Mouse (Mus musculus) limb, embryonic 10.5 days (tissue): ENCODE results near the gene Etl4. TPM values are rescaled to one million over a fixed set of nuclear protein-coding genes. Genes with fewer than 3 reads are reported as not detected.
"Not testable (repeated sequence)": the region's sequence is repeated elsewhere in the genome, so short reads cannot be mapped to it uniquely, and the experiment has no call there.

Experiments
- DNase-seq: peaks from one replicate; pipeline ENCODE4 v3.0.0-alpha.2; 2017; ENCODE audit warnings: low spot score
- H3K27ac ChIP-seq: fragments of 300-500 bp; sonication (generic); 2 replicates; pipeline ENCODE4 v1.5.1; 2016; ENCODE audit warnings: mild to moderate bottlenecking
- H3K27me3 ChIP-seq: fragments of 300-500 bp; sonication (generic); 2 replicates; pipeline ENCODE4 v1.6.1; 2016; ENCODE audit warnings: low read depth, mild to moderate bottlenecking; ENCODE audit not compliant: poor library complexity, severe bottlenecking
- H3K36me3 ChIP-seq: fragments of 300-500 bp; sonication (generic); 2 replicates; pipeline ENCODE4 v1.6.1; 2016; ENCODE audit warnings: mild to moderate bottlenecking, moderate library complexity
- H3K4me1 ChIP-seq: fragments of 300-500 bp; sonication (generic); 2 replicates; pipeline ENCODE4 v1.6.1; 2016
- H3K4me3 ChIP-seq: fragments of 300-500 bp; sonication (generic); 2 replicates; pipeline ENCODE4 v1.5.1; 2016; ENCODE audit warnings: mild to moderate bottlenecking, moderate library complexity
- H3K9me3 ChIP-seq: fragments of 300-500 bp; sonication (generic); replicated peaks from 2 replicates; pipeline ENCODE4 v1.6.1; 2016; ENCODE audit warnings: mild to moderate bottlenecking
- WGBS: fragments of 180-500 bp; shearing (Covaris S2); methylation state at CpG from one replicate; pipeline ENCODE4 v1.1.7; 2016; 5-methylcytosine and 5-hydroxymethylcytosine counted together
- polyA plus RNA-seq: library from polyadenylated mRNA; unstranded; fragments of >200 nt; fragmentation: Nextera tagmentation; extraction: Ambion mirVana; gene quantifications from 2 replicates; pipeline ENCODE4 v1.2.1, GENCODE M21; 2016

Gene Etl4
- polyA plus RNA-seq, 1 experiment from 2014 or later, result 13.5 TPM

GRCm38 (mm10) chr2:20671546-20672255 is 762.1 kb downstream of the Etl4 start:
- Histone ChIP-seq H3K4me3 (no peak overlapping the region), H3K27ac (no peak overlapping the region), H3K36me3 (no peaks in the 10 kb centered on the region), H3K4me1 (peaks cover 6% of the 10 kb centered on the region), H3K27me3 (no peaks in the 10 kb centered on the region), H3K9me3 (no peaks in the 10 kb centered on the region)
- 53% methylated on average over 13 of the region's 13 CpGs for WGBS
- DNase-seq, result no peak

DNA sequence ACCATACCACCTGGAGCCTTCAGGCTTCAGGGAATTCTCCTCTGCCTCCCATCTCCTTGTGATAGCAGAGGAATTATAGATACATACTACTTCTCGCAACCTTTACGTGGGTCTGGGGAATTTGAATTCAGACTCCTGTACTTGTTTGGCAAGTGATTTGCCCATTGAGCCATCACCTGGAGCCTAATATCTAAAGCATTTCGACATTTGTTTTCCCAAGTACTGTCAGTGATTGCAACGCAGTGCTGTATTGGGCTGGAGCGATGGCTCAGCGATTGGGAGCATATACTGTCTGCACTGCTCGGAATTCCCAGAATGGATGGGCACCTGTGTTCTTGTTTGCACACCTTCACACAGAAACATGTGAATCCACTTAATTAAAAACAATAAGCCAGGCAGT is 762.7 kb downstream of the Etl4 start:
- H3K27ac ChIP-seq, result no peak overlapping the region
- H3K27me3 ChIP-seq, result no peaks in the 10 kb centered on the region
- H3K4me3 ChIP-seq, result no peak overlapping the region
- H3K9me3 ChIP-seq, result no peaks in the 10 kb centered on the region
- WGBS, result 92% methylated on average over 7 of the region's 7 CpGs
- H3K4me1 ChIP-seq, result peaks cover 6% of the 10 kb centered on the region
- no peak for DNase-seq
- no peaks in the 10 kb centered on the region for H3K36me3 ChIP-seq

GRCm38 (mm10) chr2:20672803-20673603 is 763.4 kb downstream of the Etl4 start:
- DNase-seq, result peak; percentile 51
- WGBS, result 75% methylated on average over 9 of the region's 9 CpGs
- Histone ChIP-seq H3K4me3 (no peak overlapping the region), H3K9me3 (no peaks in the 10 kb centered on the region), H3K27me3 (no peaks in the 10 kb centered on the region), H3K4me1 (peaks cover 6% of the 10 kb centered on the region), H3K36me3 (no peaks in the 10 kb centered on the region), H3K27ac (no peak overlapping the region)

DNA sequence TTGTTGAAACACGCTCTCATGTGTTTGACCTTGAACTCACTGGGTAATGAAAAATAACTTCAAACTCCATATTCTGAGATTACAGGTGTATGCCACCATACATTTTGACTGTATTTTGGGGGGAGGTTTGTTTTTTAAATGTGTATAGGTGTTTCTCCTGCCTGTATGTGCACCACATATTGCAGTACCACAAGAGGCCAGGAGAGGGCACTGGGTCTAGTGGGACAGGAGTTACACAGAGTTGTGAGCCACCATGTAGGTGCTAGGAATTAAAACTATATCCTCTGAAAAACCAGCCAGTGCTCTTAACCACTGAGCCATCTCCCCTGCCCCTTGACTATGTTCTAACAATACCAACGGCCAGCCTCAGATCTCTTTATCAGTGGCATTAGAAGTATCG is 766.8 kb downstream of the Etl4 start:
- 89% methylated on average over 3 of the region's 3 CpGs for WGBS
- no peak for DNase-seq
- H3K27ac ChIP-seq, result no peak overlapping the region
- H3K27me3 ChIP-seq, result no peaks in the 10 kb centered on the region
- H3K4me3 ChIP-seq, result no peak overlapping the region
- H3K9me3 ChIP-seq, result no peaks in the 10 kb centered on the region
- peaks cover 6% of the 10 kb centered on the region for H3K4me1 ChIP-seq
- H3K36me3 ChIP-seq, result no peaks in the 10 kb centered on the region

- no peaks in the 10 kb centered on the region for H3K9me3 ChIP-seq
- H3K4me1 ChIP-seq, result no peaks in the 10 kb centered on the region
- WGBS, result 66% methylated on average over 7 of the region's 7 CpGs
- H3K4me3 ChIP-seq, result no peak overlapping the region
- H3K27me3 ChIP-seq, result no peaks in the 10 kb centered on the region
- no peaks in the 10 kb centered on the region for H3K36me3 ChIP-seq
- DNase-seq, result no peak
- H3K27ac ChIP-seq, result no peak overlapping the region
These were observed 769.2 kb downstream of the Etl4 start for GRCm38 (mm10) chr2:20678793-20679192.

DNA sequence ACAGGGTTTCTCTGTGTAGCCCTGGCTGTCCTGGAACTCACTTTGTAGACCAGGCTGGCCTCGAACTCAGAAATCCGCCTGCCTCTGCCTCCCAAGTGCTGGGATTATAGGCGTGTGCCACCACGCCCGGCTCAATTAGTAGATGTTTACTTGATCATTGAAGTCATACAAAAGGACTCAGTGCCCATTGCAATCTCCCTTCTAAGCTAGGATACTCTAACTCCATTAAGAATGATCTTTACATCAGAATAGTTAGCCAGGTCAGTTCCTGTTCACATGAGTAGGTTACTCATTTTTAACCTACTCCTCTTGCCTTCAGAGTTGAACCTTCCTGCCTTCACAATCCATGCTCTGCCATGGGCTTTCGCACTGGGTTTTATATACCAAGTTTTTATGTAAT is 772.6 kb downstream of the Etl4 start:
- H3K4me1 ChIP-seq, H3K27ac ChIP-seq, H3K36me3 ChIP-seq, H3K9me3 ChIP-seq, H3K4me3 ChIP-seq, H3K27me3 ChIP-seq, DNase-seq: not testable (repeated sequence)
- 94% methylated on average over 6 of the region's 6 CpGs for WGBS

DNA sequence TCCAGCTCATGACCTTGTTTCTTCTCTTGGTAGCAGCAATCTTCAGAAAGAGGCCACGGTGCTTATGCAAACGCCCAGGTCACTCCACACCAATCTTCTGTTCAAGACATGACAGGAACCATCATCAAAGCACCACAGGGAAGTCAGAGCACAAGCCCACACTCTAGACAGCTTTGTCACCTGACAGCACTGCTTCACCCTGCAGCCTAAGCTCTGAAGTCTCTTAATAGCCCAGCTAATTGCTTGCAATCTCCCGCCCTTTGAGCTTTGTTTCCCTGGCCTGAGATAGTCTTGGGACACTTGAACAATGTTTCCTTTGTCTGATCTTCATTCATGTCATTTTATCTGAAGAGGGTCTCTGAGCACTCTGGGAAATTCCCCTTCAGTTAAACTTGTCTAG is 779.8 kb downstream of the Etl4 start:
- Histone ChIP-seq H3K27me3 (no peaks in the 10 kb centered on the region), H3K4me3 (no peak overlapping the region), H3K36me3 (no peaks in the 10 kb centered on the region), H3K9me3 (no peaks in the 10 kb centered on the region), H3K4me1 (no peaks in the 10 kb centered on the region), H3K27ac (no peak overlapping the region)
- no peak for DNase-seq
- 23% methylated on average over 3 of the region's 3 CpGs for WGBS

- Histone ChIP-seq H3K4me3 (no peak overlapping the region), H3K27me3 (no peaks in the 10 kb centered on the region), H3K9me3 (no peaks in the 10 kb centered on the region), H3K36me3 (no peaks in the 10 kb centered on the region), H3K27ac (no peak overlapping the region), H3K4me1 (no peaks in the 10 kb centered on the region)
- DNase-seq, result no peak
- 75% methylated on average over 3 of the region's 3 CpGs for WGBS
These were observed 783.3 kb downstream of the Etl4 start for GRCm38 (mm10) chr2:20692898-20693297.

DNA sequence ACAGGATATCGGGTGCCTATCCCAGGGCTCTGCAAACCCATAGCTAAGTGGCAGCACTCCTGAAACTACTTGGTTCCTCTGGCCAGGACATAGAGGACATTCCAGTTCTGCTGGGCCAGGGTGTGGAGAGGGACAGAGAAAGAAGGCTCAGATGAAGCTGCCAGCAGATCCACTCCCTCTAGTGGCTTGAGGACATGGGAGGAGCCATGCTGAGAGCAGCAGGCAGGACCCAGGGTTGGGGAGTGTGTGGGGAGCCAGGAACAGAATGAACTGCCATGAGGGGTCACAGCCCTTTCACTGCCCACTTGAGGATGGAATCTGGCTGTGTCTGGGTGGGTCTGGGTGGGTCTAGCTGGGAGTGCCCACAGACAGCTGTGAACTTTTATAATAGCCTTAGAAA is 784.2 kb downstream of the Etl4 start:
- no peak overlapping the region for H3K27ac ChIP-seq
- no peaks in the 10 kb centered on the region for H3K4me1 ChIP-seq
- WGBS, result 94% methylated on average over 1 of the region's 1 CpGs
- H3K9me3 ChIP-seq, result no peaks in the 10 kb centered on the region
- H3K36me3 ChIP-seq, result no peaks in the 10 kb centered on the region
- no peak for DNase-seq
- no peak overlapping the region for H3K4me3 ChIP-seq
- H3K27me3 ChIP-seq, result no peaks in the 10 kb centered on the region

- no peak for DNase-seq
- 69% methylated on average over 1 of the region's 1 CpGs for WGBS
- H3K36me3 ChIP-seq, result no peaks in the 10 kb centered on the region
These were observed 788.1 kb downstream of the Etl4 start for GRCm38 (mm10) chr2:20697719-20698118.

DNA sequence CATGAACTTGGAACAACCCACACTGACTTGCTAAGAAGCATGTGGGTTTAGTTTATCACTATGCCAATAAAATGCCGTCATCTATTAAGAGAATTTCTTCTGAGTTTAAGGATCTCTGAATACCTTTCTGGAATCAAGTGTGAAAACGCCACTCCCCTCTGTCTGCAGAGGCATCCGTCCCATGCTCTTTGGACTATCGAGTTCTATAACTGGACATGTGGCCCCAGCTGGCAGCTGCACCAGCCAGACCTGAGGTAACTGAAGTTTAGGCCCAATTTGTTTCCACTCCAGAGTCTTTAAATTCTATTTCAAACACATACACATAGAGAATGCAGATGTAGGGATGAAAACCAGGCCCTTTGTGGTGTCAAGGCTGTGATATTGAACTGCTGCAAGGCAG is 795.5 kb downstream of the Etl4 start:
- no peaks in the 10 kb centered on the region for H3K36me3 ChIP-seq
- H3K4me3 ChIP-seq, result no peak overlapping the region
- DNase-seq, result no peak
- no peak overlapping the region for H3K27ac ChIP-seq
- H3K4me1 ChIP-seq, result no peaks in the 10 kb centered on the region
- no peaks in the 10 kb centered on the region for H3K27me3 ChIP-seq
- 92% methylated on average over 4 of the region's 4 CpGs for WGBS
- H3K9me3 ChIP-seq, result no peaks in the 10 kb centered on the region

More at GRCm38 (mm10) chr2:20697719-20698118, 788.1 kb downstream of the Etl4 start:
- no peaks in the 10 kb centered on the region for H3K27me3 ChIP-seq
- H3K4me1 ChIP-seq, result no peaks in the 10 kb centered on the region
- H3K4me3 ChIP-seq, result no peak overlapping the region
- H3K9me3 ChIP-seq, result no peaks in the 10 kb centered on the region
- H3K27ac ChIP-seq, result no peak overlapping the region

- DNase-seq, result no peak
- 94% methylated on average over 7 of the region's 7 CpGs for WGBS
- Histone ChIP-seq H3K27me3 (no peaks in the 10 kb centered on the region), H3K27ac (no peak overlapping the region), H3K36me3 (no peaks in the 10 kb centered on the region), H3K4me1 (no peaks in the 10 kb centered on the region), H3K9me3 (no peaks in the 10 kb centered on the region), H3K4me3 (no peak overlapping the region)
These were observed 801.0 kb downstream of the Etl4 start for GRCm38 (mm10) chr2:20710589-20710988.

DNA sequence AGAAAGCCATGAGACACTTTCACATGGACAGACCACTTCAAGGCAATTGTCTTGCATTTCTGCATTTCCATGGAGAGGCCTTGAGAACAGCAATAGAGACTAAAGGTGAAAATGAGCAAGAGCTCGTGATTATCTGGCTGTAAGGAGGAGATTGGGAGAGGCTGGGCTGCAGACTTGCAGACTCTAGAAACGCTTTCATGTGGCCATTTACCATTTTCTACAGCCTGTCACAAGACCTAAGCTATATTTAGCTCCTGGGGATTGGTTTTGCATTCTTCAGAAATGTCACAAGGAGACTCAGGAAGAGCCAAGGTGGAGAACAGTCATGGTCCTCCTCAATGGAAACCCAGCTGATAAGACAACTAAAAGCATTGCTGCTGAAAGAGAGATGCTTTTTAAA is 801.4 kb downstream of the Etl4 start:
- WGBS, result 73% methylated on average over 2 of the region's 2 CpGs

More for the DNA sequence above, 801.4 kb downstream of the Etl4 start:
- DNase-seq, result no peak
- Histone ChIP-seq H3K9me3 (no peaks in the 10 kb centered on the region), H3K27ac (no peak overlapping the region), H3K27me3 (no peaks in the 10 kb centered on the region), H3K4me3 (no peak overlapping the region), H3K4me1 (no peaks in the 10 kb centered on the region), H3K36me3 (no peaks in the 10 kb centered on the region)
